Mouse (Mus musculus): Measurements from ENCODE around the gene Crhr2. TPM values are rescaled to one million over a fixed set of nuclear protein-coding genes. Genes with fewer than 3 reads are reported as not detected.

Crhr2 gene
- polyA plus RNA-seq, 1 experiment from 2014 or later, result 1.3 TPM

GRCm38 (mm10) chr6:55098030-55098429, 34.8 kb downstream of the Crhr2 start:
- no peaks in the 10 kb centered on the region for H3K27me3 ChIP-seq (replicated peaks; ENCODE audit: control insufficient read depth, insufficient read depth, low read length)
- no peaks in the 10 kb centered on the region for H3K9me3 ChIP-seq (ENCODE audit: control insufficient read depth, low read length)
- WGBS, result 39% methylated on average over 5 of the region's 5 CpGs
- H3K4me1 ChIP-seq (replicated peaks; ENCODE audit: control insufficient read depth, insufficient read depth, low read length), result peaks cover 16% of the 10 kb centered on the region
- H3K27ac ChIP-seq (ENCODE audit: low read length), result no peak overlapping the region
- no peak overlapping the region for H3K9ac ChIP-seq (replicated peaks; ENCODE audit: low read depth, low read length)
- no peaks in the 10 kb centered on the region for H3K36me3 ChIP-seq (ENCODE audit: control insufficient read depth, insufficient read depth)
- ATAC-seq, result peak; percentile 74; the same call in 1 of the 2 replicates
- H3K4me3 ChIP-seq (replicated peaks; ENCODE audit: low read length), result no peak overlapping the region
- H3K4me2 ChIP-seq (ENCODE audit: low read length), result no peak overlapping the region

DNA sequence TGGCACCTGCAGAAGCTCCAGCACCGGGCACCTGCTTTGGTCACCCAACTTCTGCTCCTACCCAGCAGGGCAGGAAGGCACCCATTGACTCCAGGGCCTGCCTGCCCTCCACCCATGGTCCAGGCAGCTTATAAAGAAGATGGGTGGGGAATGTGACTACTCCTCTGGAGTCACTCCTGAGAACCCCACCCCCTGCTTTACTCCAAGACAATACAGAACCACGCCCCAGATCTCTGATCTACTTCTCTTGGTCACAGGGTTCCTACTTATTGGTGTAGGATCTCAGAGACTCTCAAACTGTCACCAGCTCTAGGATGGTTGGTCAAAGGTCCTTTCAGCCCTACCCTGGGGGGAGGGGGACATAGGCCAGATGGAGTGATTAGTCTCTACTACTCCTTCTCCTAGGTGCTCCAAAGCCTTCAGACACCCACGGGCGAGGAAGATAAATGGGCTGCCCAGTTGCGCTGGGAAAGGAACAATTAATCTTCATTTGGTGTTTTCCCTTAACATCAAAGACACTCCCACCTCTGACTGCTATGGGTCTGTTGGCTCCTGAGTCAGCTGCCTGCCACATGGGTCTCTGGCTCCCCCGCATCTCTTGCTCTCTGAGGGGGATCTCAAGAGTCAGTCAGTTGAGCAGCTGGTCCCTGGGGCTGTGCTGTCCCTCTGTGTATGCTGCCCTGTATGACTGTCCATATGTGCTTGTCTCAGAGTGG, 39.2 kb downstream of the Crhr2 start:
- Histone ChIP-seq H3K36me3 (ENCODE audit: control insufficient read depth, insufficient read depth) (no peaks in the 10 kb centered on the region), H3K27ac (ENCODE audit: low read length) (no peak overlapping the region), H3K27me3 (replicated peaks; ENCODE audit: control insufficient read depth, insufficient read depth, low read length) (no peaks in the 10 kb centered on the region), H3K4me2 (ENCODE audit: low read length) (no peak overlapping the region), H3K9ac (replicated peaks; ENCODE audit: low read depth, low read length) (no peak overlapping the region), H3K4me1 (replicated peaks; ENCODE audit: control insufficient read depth, insufficient read depth, low read length) (peaks cover 10% of the 10 kb centered on the region), H3K9me3 (ENCODE audit: control insufficient read depth, low read length) (no peaks in the 10 kb centered on the region), H3K4me3 (replicated peaks; ENCODE audit: low read length) (no peak overlapping the region)
- 93% methylated on average over 6 of the region's 6 CpGs for WGBS
- no peak for ATAC-seq

- no peaks in the 10 kb centered on the region for H3K27me3 ChIP-seq (replicated peaks; ENCODE audit: control insufficient read depth, insufficient read depth, low read length)
- no peak overlapping the region for H3K9ac ChIP-seq (replicated peaks; ENCODE audit: low read depth, low read length)
- no peaks in the 10 kb centered on the region for H3K36me3 ChIP-seq (ENCODE audit: control insufficient read depth, insufficient read depth)
- no peak for ATAC-seq
- no peaks in the 10 kb centered on the region for H3K9me3 ChIP-seq (ENCODE audit: control insufficient read depth, low read length)
- 96% methylated on average over 9 of the region's 9 CpGs for WGBS
- no peaks in the 10 kb centered on the region for H3K4me1 ChIP-seq (replicated peaks; ENCODE audit: control insufficient read depth, insufficient read depth, low read length)
- H3K27ac ChIP-seq (ENCODE audit: low read length), result no peak overlapping the region
- no peak overlapping the region for H3K4me3 ChIP-seq (replicated peaks; ENCODE audit: low read length)
- no peak overlapping the region for H3K4me2 ChIP-seq (ENCODE audit: low read length)
Observed at GRCm38 (mm10) chr6:55091396-55091795, 41.4 kb downstream of the Crhr2 start.

- no peaks in the 10 kb centered on the region for H3K4me1 ChIP-seq (replicated peaks; ENCODE audit: control insufficient read depth, insufficient read depth, low read length)
- no peaks in the 10 kb centered on the region for H3K36me3 ChIP-seq (ENCODE audit: control insufficient read depth, insufficient read depth)
- H3K27ac ChIP-seq (ENCODE audit: low read length), result no peak overlapping the region
- no peaks in the 10 kb centered on the region for H3K27me3 ChIP-seq (replicated peaks; ENCODE audit: control insufficient read depth, insufficient read depth, low read length)
- H3K4me2 ChIP-seq (ENCODE audit: low read length), result no peak overlapping the region
- no peak for ATAC-seq
- no peaks in the 10 kb centered on the region for H3K9me3 ChIP-seq (ENCODE audit: control insufficient read depth, low read length)
- no peak overlapping the region for H3K9ac ChIP-seq (replicated peaks; ENCODE audit: low read depth, low read length)
- H3K4me3 ChIP-seq (replicated peaks; ENCODE audit: low read length), result no peak overlapping the region
- WGBS, result 48% methylated on average over 4 of the region's 4 CpGs
Observed at GRCm38 (mm10) chr6:55090639-55091038, 42.2 kb downstream of the Crhr2 start.

- no peak overlapping the region for H3K4me3 ChIP-seq (replicated peaks; ENCODE audit: low read length)
- 42% methylated on average over 4 of the region's 4 CpGs for WGBS
- H3K4me1 ChIP-seq (replicated peaks; ENCODE audit: control insufficient read depth, insufficient read depth, low read length), result peaks cover 4% of the 10 kb centered on the region; the same call in 1 of the 2 replicates
- no peaks in the 10 kb centered on the region for H3K36me3 ChIP-seq (ENCODE audit: control insufficient read depth, insufficient read depth)
- H3K27me3 ChIP-seq (replicated peaks; ENCODE audit: control insufficient read depth, insufficient read depth, low read length), result no peaks in the 10 kb centered on the region
- H3K9me3 ChIP-seq (ENCODE audit: control insufficient read depth, low read length), result no peaks in the 10 kb centered on the region
- H3K27ac ChIP-seq (ENCODE audit: low read length), result no peak overlapping the region
- H3K4me2 ChIP-seq (ENCODE audit: low read length), result no peak overlapping the region
- no peak for ATAC-seq
- no peak overlapping the region for H3K9ac ChIP-seq (replicated peaks; ENCODE audit: low read depth, low read length)
Observed at GRCm38 (mm10) chr6:55087355-55087754, 45.5 kb downstream of the Crhr2 start.

DNA sequence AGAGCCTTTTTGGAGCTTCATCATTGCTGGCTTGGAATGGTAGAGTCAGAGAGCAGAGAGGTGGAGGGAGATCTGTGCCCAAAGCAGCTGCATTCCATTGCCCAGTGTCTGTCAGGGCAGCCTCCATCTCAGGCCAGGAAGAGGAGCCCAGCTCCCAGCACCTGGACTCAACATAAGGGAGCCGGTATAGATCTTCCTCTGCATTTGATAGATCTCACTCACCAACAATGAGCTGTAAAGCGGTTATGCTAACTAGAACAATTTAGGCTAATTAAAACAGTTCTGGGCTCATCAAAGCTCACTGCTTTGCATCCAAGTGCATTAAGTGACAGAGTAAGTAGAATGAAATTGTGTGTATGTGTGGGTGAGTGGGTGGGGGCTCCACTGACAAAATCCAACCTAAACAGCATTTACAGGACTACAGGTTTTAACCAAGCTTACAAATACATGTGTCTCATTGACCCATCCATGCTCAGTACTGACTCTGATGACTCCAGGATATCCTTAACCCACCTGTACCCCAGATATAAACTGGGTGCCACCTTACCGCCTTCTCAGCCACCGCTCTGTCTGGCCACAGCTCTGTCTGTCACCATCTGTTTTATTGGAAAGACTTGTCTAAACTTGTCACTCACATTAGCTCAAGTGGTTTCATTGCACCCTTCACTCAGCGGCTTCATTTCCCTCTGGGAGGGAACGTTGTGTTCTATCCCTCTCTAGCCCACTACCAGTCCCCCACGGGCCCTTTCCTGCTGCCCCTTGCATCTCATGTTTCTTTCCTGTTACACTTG, 50.4 kb downstream of the Crhr2 start:
- peaks cover 15% of the 10 kb centered on the region for H3K36me3 ChIP-seq (ENCODE audit: control insufficient read depth, insufficient read depth)
- ATAC-seq, result peak; percentile 83
- H3K9ac ChIP-seq (replicated peaks; ENCODE audit: low read depth, low read length), result no peak overlapping the region
- peak overlapping the region; percentile 54 for H3K27ac ChIP-seq (ENCODE audit: low read length)
- H3K4me3 ChIP-seq (replicated peaks; ENCODE audit: low read length), result no peak overlapping the region
- no peaks in the 10 kb centered on the region for H3K9me3 ChIP-seq (ENCODE audit: control insufficient read depth, low read length)
- H3K4me2 ChIP-seq (ENCODE audit: low read length), result no peak overlapping the region
- no peaks in the 10 kb centered on the region for H3K27me3 ChIP-seq (replicated peaks; ENCODE audit: control insufficient read depth, insufficient read depth, low read length)
- WGBS, result 37% methylated on average over 7 of the region's 7 CpGs
- H3K4me1 ChIP-seq (replicated peaks; ENCODE audit: control insufficient read depth, insufficient read depth, low read length), result peaks cover 9% of the 10 kb centered on the region

DNA sequence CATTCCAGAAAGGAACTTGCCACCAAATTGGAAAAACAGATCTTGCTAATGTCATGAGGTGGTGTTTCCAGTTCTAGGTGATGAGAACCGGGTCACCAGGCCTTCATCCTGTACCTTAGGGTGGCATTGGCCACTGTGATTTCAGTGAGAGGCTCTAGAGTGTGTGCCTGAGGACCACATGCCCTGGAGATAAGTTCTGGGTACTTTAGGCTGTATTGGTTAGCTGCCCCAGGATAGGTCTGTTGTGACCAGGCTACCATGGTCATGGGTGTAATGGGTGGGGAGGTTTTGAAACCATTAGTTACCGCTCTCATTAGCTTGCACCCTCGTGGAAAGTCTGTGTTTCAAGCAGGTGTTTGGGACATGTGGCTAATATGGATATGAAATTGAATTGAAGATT, 51.4 kb downstream of the Crhr2 start:
- no peaks in the 10 kb centered on the region for H3K27me3 ChIP-seq (replicated peaks; ENCODE audit: control insufficient read depth, insufficient read depth, low read length)
- H3K9ac ChIP-seq (replicated peaks; ENCODE audit: low read depth, low read length), result no peak overlapping the region
- WGBS, result 93% methylated on average over 3 of the region's 3 CpGs
- H3K4me1 ChIP-seq (replicated peaks; ENCODE audit: control insufficient read depth, insufficient read depth, low read length), result peaks cover 9% of the 10 kb centered on the region
- no peak overlapping the region for H3K27ac ChIP-seq (ENCODE audit: low read length)
- H3K4me3 ChIP-seq (replicated peaks; ENCODE audit: low read length), result no peak overlapping the region
- no peak for ATAC-seq
- H3K9me3 ChIP-seq (ENCODE audit: control insufficient read depth, low read length), result no peaks in the 10 kb centered on the region
- no peak overlapping the region for H3K4me2 ChIP-seq (ENCODE audit: low read length)
- H3K36me3 ChIP-seq (ENCODE audit: control insufficient read depth, insufficient read depth), result peaks cover 15% of the 10 kb centered on the region

DNA sequence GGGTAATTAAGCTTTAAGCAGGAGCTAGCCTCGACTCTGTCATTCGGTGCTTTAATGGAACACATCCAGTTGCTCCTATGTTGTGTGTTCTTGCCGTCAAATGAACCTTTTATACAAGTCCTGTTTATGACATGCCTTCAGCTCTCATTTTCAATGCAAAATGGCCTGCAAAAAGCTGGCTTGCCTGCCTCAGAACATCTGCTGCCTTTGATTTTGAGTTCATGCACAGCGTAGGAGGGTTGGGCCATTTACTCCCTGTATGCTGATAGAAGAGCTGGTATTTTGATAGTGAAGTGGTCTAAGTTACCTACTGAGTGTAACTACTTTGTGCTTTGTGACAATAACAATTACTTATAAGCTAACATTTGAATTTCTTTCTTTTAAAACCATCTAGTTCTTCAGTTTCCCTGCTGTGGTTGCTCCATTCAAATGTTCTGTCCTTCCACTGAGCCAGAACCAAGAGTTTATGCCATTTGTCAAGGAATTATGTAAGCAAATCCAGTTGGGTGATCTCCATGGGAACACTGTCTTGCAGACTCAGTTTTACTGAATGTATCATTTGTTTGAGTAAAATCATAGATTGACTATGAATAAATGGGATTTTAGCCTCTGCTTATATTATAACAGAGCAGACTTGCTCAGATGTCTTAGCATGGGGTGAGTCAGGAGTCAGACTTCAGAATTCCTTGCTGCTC, 56.1 kb downstream of the Crhr2 start:
- Histone ChIP-seq H3K27me3 (replicated peaks; ENCODE audit: control insufficient read depth, insufficient read depth, low read length) (no peaks in the 10 kb centered on the region), H3K9me3 (ENCODE audit: control insufficient read depth, low read length) (no peaks in the 10 kb centered on the region), H3K4me1 (replicated peaks; ENCODE audit: control insufficient read depth, insufficient read depth, low read length) (peaks cover under 1% of the 10 kb centered on the region), H3K36me3 (ENCODE audit: control insufficient read depth, insufficient read depth) (peaks cover 30% of the 10 kb centered on the region), H3K4me2 (ENCODE audit: low read length) (no peak overlapping the region), H3K4me3 (replicated peaks; ENCODE audit: low read length) (no peak overlapping the region), H3K9ac (replicated peaks; ENCODE audit: low read depth, low read length) (no peak overlapping the region), H3K27ac (ENCODE audit: low read length) (no peak overlapping the region)
- 63% methylated on average over 4 of the region's 4 CpGs for WGBS
- no peak for ATAC-seq

DNA sequence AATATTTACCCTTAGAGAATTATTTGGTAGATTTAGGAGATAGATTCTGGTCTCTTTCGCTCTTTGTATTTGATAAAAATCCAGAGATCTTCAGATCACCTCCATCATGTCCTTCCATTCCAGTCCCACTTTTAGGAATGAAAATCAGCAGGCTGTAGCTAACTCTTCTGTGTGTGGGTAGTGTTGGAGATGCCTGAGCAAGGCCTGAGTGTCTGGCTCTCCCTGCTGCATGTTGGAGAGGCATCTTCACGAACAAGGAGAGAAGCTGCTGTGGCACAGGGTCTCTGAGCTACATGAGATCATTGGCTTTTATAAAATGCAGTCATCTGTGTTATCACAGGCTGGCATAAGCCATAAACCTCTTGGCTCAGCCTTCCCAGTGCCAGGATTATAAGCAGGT, 66.9 kb downstream of the Crhr2 start:
- H3K9ac ChIP-seq (replicated peaks; ENCODE audit: low read depth, low read length), result no peak overlapping the region
- H3K9me3 ChIP-seq (ENCODE audit: control insufficient read depth, low read length), result no peaks in the 10 kb centered on the region
- ATAC-seq, result no peak
- no peaks in the 10 kb centered on the region for H3K27me3 ChIP-seq (replicated peaks; ENCODE audit: control insufficient read depth, insufficient read depth, low read length)
- peaks cover 4% of the 10 kb centered on the region; the same call in 1 of the 2 replicates for H3K4me1 ChIP-seq (replicated peaks; ENCODE audit: control insufficient read depth, insufficient read depth, low read length)
- peaks cover 26% of the 10 kb centered on the region for H3K36me3 ChIP-seq (ENCODE audit: control insufficient read depth, insufficient read depth)
- no peak overlapping the region for H3K27ac ChIP-seq (ENCODE audit: low read length)
- WGBS, result 92% methylated on average over 2 of the region's 2 CpGs
- no peak overlapping the region for H3K4me3 ChIP-seq (replicated peaks; ENCODE audit: low read length)
- H3K4me2 ChIP-seq (ENCODE audit: low read length), result no peak overlapping the region

Measured in forebrain, embryonic 16.5 days (tissue).